Mouse (Mus musculus): ENCODE results near the gene Gm44. TPM values are rescaled to one million over a fixed set of nuclear protein-coding genes. Genes with fewer than 3 reads are reported as not detected.
"Not testable (repeated sequence)": the region's sequence is repeated elsewhere in the genome, so short reads cannot be mapped to it uniquely, and the experiment has no call there.

Gene Gm44
- not detected in 2 replicates for polyA plus RNA-seq (2016; fragmentation: Nextera tagmentation; extraction: Ambion mirVana)

DNA sequence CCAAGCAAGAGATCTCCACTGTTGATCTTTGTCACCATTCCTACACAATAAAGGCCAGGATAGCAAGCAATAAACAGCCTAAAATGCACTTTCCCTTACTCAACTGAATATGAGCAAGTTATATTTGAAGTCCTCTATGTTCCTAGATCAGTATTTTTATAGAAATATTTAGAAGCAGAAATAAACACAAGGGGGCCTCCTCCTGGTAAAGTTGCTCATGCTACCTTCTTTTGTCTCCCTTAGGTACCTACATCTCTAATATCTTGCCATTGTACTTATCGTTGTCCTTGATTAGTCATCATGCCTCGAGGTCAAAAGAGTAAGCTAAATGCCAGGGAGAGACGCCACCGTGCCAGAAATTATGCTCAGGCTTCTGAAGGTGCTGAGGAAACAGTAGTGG lies at the start of gene Gm44:
Gm44 (plus strand) TSS at position 301 of the 400 bp plus-strand sequence.
- no peaks in the 10 kb centered on the region for H3K9me3 ChIP-seq
- 91% methylated on average over 4 of the region's 4 CpGs for WGBS
- H3K4me3 ChIP-seq: no peak within 1 kb of the TSS
- H3K4me1 ChIP-seq (replicated peaks): no peaks in the 10 kb centered on the region
- H3K27me3 ChIP-seq (ENCODE audit: insufficient read depth, poor library complexity, severe bottlenecking): no peaks in the 10 kb centered on the region
- DNase-seq (ENCODE audit: low spot score): no peak
- H3K27ac ChIP-seq: no peak within 1 kb of the TSS
- H3K36me3 ChIP-seq: no peaks in the 10 kb centered on the region

DNA sequence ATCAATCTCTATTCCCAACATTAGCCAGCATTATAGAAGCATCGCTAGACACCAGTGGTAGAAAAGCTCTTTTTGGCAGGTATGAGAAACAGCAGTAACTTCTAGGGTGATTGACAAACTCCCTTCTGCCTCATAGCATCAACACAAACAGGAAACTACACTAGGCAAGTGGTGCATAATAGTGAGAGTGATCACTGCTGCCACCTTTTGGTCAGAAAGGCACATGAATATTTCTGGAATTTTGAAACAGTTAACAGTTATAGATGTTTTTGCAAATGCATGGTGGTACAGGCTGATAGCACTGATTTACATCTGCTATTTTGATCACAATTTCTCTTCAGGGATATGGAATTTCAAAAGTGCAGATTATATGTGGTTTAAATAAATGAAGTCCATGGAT lies 36.0 kb downstream of the Gm44 start:
- Histone ChIP-seq H3K4me1 (replicated peaks) (no peaks in the 10 kb centered on the region), H3K36me3 (no peaks in the 10 kb centered on the region), H3K9me3 (no peaks in the 10 kb centered on the region), H3K4me3 (no peak overlapping the region), H3K27ac (no peak overlapping the region), H3K27me3 (ENCODE audit: insufficient read depth, poor library complexity, severe bottlenecking) (no peaks in the 10 kb centered on the region)
- no peak for DNase-seq (ENCODE audit: low spot score)
- WGBS: 60% methylated on average over 1 of the region's 1 CpGs

DNA sequence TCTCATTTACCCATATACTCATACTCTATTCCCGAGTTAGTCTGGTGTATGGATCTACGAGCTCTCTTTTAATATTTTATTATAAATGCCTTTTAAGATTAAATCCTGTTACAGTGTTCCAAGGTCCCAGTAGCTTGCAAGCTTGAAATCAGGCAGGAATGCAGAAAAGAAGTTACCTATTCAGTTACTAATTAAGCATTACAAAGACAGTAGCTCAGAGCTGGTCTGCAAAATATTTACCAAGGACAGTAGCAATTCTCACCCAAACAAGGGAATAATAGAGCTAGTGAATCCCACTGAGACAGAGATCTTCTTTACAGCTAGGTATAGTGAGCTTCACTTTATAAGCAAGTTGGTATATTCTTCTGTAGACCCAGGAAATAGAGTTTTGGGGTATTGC lies 46.3 kb downstream of the Gm44 start:
- H3K4me3 ChIP-seq; H3K27me3 ChIP-seq (ENCODE audit: insufficient read depth, poor library complexity, severe bottlenecking); H3K9me3 ChIP-seq; H3K4me1 ChIP-seq (replicated peaks); H3K27ac ChIP-seq; H3K36me3 ChIP-seq; DNase-seq (ENCODE audit: low spot score): not testable (repeated sequence)
- WGBS: 80% methylated on average over 2 of the region's 2 CpGs

Data from hindbrain, embryonic 10.5 days (tissue).